Mouse (Mus musculus) ES-Bruce4 (cell line): ENCODE data around the gene Rpp25l.

Experiments
- CTCF ChIP-seq: IDR thresholded peaks from one replicate; pipeline ENCODE4 v1.8.1; 2011; ENCODE audit warnings: low read depth, low read length
- POLR2A ChIP-seq: IDR thresholded peaks from one replicate; pipeline ENCODE4 v1.8.1; 2011; ENCODE audit warnings: low read length; ENCODE audit not compliant: insufficient read depth

DNA sequence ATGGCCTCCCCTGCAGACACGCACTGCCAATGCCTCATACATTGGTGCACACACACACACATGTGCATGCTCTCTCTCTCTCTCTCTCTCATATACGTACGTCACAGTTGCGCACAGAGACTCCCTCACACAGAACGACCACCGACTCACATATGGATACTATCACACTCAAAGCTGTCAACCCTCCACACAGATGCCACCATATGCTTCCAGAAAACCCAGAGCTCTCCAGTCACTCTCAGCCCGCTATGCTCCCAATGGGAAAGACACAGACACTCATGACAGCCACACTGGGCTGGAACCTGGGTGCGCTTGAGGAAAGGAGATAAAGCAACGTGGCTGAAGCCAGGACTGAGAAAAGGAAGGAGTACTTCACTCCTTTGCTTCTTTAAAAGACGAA lies 31.4 kb downstream of the Rpp25l start:
- TF ChIP-seq POLR2A: no peak
- TF ChIP-seq CTCF: no peak
